Mouse (Mus musculus) monocyte, adult 5-6 weeks (primary cell): Measurements from ENCODE around the gene Eef2. TPM values are rescaled to one million over a fixed set of nuclear protein-coding genes. Genes with fewer than 3 reads are reported as not detected.
A peak's percentile ranks its signal among the peaks of the same experiment; 100 is the strongest.
"Not testable (repeated sequence)": the region's sequence is repeated elsewhere in the genome, so short reads cannot be mapped to it uniquely, and the experiment has no call there.

Experiments used
- ATAC-seq: fragments of 153-309, 156-312 bp; replicated peaks from 2 replicates; pipeline ENCODE4 v1.8.0; 2017; ENCODE audit warnings: mild to moderate bottlenecking; ENCODE audit not compliant: low TSS enrichment, insufficient number of reproducible peaks, severe bottlenecking, poor library complexity, low FRiP score
- total RNA-seq: library from RNA; stranded (forward); fragments of 200-1000, 200-491, 200-594 nt; gene quantifications from 3 replicates; pipeline ENCODE4 v1.2.3, GENCODE M21; 2017

Eef2 gene
- total RNA-seq, 1 experiment from 2014 or later: 1,029 TPM

DNA sequence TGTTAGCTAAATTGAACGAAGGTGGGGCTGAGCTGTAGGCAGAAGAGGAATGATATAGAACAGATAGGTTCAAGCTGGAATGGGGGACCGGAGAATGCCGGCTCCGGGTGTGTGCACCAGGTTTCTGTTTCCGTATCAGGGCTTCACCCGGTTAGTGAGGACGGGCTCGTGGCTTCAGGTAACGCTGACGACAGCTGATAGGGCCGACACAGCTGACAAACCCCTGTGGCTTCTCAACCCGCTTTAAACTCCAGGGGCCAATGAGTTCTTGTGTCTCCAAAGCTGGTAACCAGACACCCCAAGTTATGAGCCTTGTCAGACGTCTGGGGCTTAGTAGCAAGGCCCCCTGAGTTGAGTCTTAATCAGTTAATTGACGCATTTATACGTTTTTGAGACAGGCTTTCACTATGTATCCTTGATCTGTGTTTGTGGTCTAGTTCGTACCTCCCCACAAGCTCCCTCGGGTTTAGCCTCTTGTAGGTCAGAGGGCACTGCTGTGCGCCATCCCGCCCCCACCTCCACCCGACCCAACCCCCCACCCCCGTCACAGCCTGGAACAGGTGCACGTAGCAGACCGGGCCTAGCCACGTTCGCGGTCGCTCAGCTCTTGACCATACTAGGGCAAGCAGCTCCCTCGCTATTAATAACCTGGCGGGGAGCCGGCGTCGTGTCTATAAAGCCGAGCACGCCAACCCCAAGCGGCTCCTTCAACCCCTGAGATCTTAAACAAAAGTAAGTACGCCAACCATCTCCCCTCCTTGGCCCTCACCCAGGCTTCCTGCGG is 17.8 kb downstream of the Eef2 start:
- 0 out of 2 replicates have a peak, but pooled peaks have one; percentile 0 for ATAC-seq

DNA sequence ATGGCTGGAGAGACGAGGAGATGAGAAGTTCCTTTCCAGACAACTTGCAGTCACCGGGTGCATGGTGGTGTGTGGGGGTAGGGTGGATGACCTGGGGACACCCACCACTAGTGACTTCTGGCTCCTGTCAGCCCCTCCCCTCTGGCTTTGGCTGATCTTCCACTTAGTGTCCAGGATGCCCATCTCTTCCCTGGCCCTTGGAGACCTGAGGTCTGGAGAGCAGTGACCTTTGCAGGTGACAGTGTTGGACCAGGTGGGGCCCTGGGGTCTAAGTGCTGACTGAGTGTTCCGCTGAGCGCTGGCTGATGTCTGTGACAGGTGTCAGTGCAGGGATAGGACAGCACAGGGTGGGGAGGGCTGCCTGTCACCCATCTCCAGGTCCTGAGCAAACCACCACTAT is 18.9 kb downstream of the Eef2 start:
- no peak for ATAC-seq

DNA sequence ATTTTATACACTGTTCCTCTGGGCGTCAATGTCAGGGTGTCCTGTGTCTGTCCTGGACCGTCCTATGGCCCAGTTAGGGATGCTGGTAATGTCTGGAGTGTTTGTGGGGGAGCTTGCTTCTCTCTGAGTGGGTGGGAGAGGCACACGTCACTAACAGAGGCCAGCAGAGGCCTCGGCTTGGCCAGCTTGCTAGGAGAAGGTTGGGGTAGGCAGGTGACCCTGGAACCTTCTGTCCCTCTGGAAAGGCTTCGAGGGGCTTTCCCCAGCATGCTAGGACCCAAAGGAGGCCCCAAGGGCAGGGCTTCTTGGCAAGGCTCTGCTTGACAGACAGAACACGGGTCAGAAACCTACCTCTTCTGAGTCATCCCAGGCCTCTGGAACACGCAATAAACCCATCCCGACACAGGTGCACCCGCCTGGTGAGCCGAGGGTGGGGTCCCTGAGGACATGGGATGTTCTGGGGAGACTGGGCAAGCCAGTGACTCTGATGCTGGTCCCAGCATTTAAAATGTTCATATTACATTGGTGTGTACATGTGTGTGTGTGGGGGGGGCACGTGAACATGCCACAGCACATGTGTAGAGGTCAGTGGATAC is 20.1 kb downstream of the Eef2 start:
- no peak for ATAC-seq

DNA sequence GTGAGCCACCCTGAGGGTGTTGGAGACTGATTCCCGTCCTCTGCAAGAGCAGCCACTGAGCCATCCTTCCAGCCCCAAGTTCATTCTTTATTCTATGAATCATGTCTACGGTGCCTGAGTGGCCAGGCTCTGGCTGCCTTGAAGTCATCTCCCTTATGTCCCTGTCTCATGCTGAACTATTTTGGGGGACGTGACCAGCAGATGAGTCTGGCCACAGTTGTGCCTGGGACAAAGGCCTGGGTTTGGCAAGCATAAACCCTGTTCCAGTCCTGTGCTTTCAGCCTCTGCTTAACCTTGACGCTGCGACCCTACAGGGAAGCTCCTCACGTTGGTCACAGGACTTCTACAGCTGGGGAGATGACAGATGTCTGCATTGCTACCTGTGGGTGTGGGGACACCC is 20.9 kb downstream of the Eef2 start:
- ATAC-seq: no peak

DNA sequence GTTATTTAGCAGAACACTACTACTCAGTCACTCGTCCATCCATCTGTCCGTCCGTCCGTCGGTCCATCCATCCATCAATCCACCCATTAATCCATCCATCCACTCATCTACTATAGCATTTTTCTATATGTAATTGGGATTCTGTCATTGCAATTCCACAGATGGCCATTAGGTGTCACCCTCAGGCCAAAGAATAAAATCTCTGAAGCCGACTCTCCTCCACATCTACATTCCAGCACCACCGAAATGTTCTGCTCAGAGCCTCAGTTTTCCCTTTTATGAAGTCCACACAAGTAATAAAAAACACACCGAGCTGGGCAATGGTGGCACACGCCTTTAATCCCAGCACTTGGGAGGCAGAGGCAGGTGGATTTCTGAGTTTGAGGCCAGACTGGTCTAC is 21.8 kb downstream of the Eef2 start:
- peak; percentile 44; the same call in 1 of the 2 replicates for ATAC-seq

DNA sequence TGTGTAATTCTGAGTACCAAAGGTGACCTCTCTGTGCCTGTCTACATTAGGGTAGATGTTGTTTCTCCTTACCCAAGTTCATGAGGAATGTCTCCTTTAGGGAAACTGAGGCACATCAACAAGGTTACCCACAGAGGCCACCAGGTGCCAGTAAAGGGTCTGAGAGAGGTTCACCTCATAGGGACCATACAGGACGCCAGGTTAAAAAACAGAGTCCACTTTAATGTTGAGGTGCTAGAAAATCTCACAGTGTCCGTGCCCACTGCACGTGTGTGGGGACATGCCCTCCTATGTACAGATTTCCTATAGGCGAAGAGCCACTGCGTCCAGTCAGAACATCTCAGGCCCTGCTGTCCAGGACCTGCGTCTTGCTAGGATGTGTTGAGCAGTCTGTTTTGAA is 22.6 kb downstream of the Eef2 start:
- ATAC-seq: no peak

DNA sequence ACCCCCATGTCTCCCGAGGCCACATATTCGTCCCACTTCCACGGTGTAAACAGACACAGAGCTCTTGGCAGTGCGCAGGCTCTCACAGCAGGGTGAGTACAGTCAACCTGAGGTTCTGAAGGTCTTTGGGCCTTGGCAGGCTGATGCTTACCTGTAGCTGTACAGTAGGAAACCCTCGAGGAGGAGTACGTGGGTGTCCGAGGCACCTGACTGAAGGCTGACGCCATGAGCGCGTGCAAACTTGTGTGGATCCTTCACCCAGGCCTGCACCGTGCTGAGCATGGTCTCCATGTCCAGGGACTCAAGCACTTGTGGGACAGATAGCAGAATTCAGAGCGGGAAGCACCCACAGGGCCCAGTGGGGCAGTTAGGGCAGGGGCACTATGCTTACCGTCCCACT is 23.7 kb downstream of the Eef2 start:
- ATAC-seq: no peak

DNA sequence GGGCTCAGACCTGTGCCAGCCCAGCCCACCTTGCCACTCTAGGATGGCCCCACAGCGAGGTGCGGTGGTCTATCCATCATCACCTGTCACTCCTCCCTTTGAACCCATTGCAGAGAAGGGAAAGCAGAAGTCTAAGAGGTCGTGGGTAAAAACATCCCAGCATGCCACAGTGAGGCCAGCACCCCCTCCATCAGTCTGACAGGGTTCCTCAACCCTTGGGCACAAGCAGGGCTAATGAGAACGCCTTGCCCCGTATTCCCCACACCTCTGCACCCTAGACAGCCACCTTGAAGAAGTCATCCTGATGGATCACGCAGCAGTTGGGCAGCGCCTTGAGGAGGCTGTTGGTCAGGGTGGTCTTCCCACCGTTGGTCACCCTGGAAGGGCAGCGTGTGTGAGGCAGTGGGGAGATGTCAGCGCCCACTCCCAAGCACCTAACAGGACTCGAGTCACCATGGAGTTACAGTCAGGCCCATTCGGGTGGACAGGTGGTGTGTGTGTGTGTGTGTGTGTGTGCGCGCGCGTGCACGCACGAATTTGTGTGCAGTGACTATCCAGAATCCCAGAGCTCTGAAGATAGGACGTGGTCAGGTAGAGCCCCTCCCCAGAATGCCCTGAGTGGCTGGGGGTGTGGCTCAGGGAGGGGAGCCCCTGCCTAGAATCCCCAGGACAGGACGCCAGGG is 24.3 kb downstream of the Eef2 start:
- ATAC-seq: no peak

DNA sequence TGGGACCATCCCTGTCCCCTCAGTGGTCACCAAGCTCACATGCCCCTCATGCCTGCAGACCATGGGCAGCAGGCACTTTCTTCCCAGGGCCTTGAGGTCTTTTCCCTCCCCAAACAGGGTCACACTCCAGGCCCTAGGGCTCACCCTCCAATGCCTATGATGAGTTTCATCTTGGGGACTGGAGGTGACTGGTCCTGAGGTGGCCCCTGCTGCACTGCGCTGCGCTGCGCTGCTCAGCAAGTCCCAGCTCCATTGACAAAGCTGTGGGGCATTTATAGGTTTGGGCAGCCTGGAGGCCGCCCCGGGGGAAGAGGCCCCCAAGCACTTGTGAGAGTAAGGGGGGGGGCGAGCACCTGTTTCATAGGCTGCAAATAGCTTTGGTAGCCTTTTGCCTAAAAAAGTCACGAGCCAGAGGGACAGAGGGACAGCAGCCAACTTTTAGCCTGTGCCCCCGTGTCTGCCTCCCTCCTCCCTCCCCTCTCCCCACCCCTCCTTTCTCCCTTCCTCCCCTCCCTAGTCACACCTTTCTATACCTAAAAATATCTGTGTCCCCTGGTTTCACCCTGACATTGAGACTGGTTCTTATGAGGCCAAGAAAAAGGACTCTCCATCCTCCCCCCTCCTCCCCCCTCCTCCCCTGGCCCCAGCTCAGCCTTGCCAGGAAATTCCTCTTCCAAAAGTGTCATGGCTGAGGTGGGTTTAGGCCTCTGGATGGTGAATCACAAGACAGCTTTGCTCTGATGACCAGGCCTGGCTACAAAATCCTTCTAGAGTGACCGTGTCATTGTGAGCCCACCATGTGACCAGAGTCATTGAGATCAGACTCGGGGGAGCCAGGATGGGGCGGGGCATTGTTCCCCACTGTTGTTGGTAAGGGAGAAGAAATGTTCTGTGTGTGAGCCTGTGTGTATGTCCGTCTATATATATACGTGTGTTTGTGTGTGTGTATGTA is 25.7 kb downstream of the Eef2 start, which contains the start of gene Nmrk2:
Gene Nmrk2, minus strand, starts transcription at position 245 of the 952 bp plus-strand sequence.
- ATAC-seq: no peak

DNA sequence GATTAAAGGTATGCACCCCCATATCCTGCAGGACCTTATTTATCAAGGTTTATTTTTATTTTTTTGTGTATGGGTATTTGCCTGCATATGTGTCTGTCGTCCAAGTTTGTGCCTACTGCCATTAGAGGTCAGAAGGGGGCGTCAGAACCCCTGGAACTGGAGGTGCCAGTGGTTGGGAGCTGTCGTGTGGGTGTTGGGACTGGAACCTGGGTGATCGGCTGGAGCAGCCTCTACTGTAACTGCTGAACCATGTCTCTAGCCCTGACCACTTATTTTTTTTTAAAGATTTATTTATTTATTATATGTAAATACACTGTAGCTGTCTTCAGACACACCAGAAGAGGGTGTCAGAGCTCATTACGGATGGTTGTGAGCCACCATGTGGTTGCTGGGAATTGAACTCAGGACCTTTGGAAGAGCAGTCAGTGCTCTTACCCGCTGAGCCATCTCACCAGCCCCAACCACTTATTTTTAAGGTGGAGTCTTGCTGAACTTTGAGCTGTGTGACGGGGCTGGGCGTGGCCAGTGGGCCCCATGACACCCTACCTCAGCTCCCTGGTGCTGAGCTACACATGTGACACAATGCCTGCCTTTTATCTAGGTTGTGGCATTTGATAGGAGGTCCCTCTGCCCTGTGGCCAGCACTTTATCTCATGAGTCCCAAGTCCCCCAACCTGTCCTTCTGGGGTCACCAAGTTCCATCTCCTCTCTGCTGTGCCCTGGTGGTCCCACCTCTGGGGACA is 26.7 kb downstream of the Eef2 start:
- no peak for ATAC-seq

DNA sequence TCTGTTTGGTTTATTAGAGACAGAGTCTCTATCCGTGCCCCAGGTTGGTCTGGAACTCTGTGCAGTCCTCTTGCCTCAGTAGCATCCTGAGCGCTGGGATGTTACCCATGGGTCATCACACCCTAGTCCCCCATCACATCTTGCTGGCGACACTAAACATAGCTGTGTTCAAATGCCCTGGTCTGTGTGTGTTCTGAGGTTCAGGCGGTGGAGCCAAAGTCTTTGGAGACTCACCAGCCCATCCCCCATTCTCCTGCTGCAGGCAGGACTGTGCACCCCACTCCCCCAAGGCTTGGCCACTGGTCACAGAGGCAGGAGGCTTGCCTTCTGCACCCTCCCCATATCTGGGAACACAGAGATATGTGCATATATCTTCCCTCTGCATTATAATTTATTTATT is 27.7 kb downstream of the Eef2 start:
- ATAC-seq: no peak

DNA sequence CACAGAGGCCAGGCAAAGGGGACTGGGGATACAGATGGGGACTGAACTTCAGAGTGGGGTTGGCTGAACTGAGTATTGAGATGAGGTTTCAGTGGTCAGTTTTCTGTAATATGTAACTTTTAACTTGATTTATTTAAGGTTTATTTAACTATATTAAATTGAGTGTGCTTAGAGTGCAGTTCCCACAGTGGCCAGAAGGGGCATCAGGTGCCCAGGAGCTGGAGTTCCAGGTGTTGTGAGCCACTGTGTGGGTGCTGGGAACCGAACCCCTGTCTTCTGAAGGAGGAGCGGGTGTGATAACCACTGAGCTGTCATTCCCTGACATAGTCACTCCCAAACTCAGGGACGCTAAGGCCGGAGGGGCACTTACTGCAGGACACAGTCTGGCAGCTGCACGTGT is 33.7 kb downstream of the Eef2 start:
- ATAC-seq: no peak

DNA sequence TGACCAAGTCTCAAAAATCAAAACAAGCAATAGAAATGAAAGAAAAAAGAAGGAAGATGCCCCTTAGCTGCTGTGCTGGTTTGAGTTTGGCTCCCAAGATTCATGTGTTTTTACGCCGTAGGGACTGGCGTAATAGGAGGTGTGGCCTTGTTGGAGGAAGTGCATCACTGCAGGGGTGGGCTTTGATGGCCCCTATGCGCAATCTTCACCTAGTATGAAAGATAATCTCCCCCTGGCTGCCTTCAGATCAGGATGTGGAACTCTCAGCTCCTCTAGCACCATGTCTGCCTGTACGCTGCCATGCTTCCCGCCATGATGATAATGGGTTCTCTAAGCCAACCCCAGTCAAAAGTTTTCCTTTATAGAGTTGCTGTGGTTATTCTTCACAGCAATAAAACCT is 39.8 kb downstream of the Eef2 start:
- no peak for ATAC-seq

DNA sequence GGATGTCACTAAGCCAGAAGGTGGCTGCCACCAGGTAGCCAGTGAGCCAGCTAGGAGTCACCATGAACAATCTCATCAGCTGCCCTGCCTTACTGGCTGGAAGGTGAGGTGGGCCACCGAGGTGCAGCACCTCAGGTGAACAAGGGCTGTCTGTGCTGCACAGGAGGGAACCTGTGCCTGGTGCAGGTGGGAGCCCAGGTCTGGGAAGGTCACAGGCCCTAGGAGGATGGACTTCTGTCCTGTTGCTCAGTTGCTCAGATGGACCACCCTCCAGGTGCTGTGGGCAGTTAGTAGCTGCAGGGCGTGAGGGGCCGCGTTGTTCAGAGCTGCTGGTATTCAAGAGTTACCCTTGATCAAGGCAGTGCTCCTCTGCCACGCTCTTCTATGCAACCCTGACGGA is 40.4 kb downstream of the Eef2 start:
- no peak for ATAC-seq

DNA sequence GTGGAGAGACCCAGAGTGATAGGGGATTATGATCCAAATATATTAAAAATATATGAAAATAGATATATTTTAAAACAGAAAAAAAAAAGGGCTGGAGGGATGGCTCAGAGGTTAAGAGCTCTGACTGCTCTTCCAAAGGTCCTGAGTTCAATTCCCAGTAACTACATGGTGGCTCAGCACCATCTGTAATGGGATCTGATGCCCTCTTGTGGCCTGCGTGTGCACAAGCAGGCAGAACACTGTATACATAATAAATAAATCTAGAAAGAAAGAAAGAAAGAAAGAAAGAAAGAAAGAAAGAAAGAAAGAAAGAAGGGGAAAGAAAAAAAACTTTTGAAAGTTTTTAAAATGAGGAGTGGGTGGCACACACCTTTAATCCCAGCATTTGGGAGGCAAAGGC is 40.8 kb downstream of the Eef2 start:
- not testable (repeated sequence) for ATAC-seq

DNA sequence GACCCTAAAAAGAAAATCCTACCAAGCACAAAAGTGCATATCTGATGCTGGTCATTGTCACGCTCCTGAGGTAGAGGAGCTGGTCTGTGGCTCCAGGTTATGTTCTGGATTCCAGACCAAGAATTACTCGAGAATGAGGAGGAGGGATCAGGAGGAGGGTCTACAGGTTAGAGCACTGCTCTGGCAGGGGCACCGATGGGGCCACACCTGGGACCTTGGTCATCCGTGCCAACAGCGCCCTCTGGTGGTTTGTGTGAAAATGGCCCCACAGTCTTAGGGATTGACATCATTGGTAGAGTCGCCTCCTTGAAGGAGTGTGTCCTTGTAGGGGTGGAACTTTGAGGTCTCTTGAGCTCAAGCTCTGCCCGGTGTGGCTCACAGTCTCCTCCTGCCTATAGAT is 41.5 kb downstream of the Eef2 start:
- ATAC-seq: peak; percentile 70

DNA sequence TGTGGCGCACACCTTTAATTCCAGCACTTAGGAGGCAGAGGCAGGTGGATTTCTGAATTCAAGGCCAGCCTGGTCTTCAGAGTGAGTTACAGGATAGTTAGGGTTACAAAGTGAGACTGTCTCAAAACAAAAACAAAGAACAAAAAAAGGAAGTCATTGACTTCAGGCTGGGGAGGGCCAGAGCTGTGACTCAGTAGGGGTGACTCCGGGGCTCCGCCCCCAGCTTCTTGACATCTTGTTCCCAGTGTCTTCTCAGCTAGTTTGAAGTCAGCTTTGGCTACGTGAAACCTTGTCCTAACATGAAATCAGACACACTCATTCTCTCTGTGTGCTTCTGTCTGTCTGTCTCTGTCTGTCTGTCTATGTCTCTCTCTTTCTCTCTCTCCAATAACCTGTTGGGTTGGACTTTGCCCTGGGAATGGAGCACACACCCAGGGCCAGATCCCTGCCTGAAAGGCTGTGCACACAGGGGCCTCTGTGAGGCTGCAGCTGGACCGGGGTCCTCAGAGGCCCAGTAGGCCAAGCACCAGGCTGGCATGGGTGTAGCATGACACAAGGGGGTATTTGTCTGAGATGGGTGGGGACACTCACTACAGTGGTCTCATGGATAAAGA is 45.1 kb downstream of the Eef2 start:
- peak; percentile 76 for ATAC-seq

DNA sequence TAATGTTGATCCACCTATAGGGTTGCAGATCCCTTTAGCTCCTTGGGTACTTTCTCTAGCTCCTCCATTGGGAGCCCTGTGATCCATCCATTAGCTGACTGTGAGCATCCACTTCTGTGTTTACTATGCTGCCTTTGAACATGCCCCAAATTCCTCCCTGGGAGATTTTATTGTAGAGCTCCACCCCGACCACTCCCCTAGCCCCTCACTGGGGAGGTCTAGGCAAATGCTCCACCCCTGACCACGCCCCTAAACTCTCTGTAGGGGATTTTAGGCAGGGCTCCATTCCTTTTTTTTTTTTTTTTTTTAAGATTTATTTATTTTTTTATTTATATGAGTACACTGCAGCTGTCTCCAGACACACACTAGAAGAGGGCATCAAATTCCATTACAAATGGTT is 47.3 kb downstream of the Eef2 start:
- ATAC-seq: not testable (repeated sequence)
